Mouse (Mus musculus) fibroblast of lung, adult 2 months (primary cell): ENCODE data around the gene Kbtbd13.
A peak's percentile ranks its signal among the peaks of the same experiment; 100 is the strongest.

Experiments used
- DNase-seq: peaks from one replicate; pipeline ENCODE4 v3.0.0-alpha.2; 2011; ENCODE audit warnings: low read depth

Kbtbd13 gene

DNA sequence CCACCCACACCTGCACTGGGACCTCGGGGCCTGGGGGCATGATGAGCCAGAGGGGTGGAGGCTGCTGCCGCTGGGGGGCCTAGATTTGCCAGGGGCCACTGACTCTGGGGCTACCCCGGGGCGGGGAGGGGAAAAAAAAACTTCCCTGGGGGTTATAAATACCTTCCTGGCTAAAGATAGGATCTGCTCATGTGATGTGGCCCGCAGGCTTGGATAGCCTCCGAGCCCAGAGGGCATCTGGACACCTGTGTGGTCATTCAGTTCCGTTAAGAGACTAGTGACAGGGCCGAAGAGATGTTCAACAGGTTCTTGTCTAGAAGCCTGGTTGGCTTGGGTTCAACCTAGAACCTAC lies at the start of gene Kbtbd13:
Gene Kbtbd13, minus strand, starts transcription at position 40 of the 352 bp plus-strand sequence.
- no peak for DNase-seq

GRCm38 (mm10) chr9:65435671-65436301 lies 44.3 kb upstream of the Kbtbd13 start, which contains the start of gene Mtfmt:
Gene Mtfmt (plus strand): TSS chr9:65435782.
- peak; percentile 73 for DNase-seq

DNA sequence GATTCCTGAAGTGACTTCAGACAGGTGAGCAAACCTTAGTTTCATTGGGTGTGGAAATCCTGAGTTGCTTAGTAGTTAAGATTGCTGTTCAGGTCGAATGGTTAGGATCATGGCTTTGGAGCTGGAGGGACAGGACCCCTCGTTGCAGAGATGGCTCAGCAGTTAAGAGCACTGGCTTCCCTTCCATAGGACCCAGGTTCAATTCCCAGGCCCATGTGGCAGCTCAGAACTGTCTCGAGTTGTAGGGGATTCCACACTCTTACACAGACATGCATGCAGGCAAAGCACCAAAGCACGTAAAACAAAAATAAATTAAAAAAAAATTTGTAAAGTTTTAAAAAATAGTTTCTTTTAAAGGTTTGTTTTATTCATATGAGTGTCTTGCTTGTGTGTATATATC lies 43.8 kb upstream of the Kbtbd13 start:
- DNase-seq, result no peak

- no peak for DNase-seq
These were observed 42.7 kb upstream of the Kbtbd13 start for GRCm38 (mm10) chr9:65434140-65434539.

GRCm38 (mm10) chr9:65432236-65432635 lies 40.8 kb upstream of the Kbtbd13 start:
- peak; percentile 48 for DNase-seq

GRCm38 (mm10) chr9:65430921-65431320 lies 39.5 kb upstream of the Kbtbd13 start:
- no peak for DNase-seq

- no peak for DNase-seq
These were observed 38.9 kb upstream of the Kbtbd13 start for GRCm38 (mm10) chr9:65430401-65430800.

DNA sequence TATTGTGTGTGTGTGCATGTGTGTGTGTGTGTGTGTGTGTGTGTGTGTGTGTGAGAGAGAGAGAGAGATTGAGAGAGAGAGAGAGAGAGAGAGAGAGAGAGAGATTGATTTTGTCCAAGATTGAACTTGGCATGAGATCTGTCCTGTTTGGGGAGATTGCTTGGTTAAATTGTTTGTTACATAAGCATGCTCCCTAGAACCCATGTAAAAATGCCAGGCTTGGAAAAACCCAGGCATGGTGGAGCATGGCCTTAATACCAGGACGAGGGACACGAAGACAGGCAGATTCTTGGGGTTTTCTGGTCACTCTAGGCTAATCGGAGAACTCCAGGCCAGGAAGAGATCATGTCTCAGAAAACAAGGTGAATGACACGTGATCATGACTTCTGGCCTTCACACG lies 36.6 kb upstream of the Kbtbd13 start:
- DNase-seq, result no peak

GRCm38 (mm10) chr9:65427511-65427910 lies 36.1 kb upstream of the Kbtbd13 start:
- DNase-seq, result no peak

- DNase-seq, result no peak
These were observed 32.9 kb upstream of the Kbtbd13 start for GRCm38 (mm10) chr9:65424393-65424792.

- no peak for DNase-seq
These were observed 31.5 kb upstream of the Kbtbd13 start, which contains the start of gene Slc51b for GRCm38 (mm10) chr9:65422760-65423501. Gene Slc51b (minus strand): TSS chr9:65422955.

GRCm38 (mm10) chr9:65419633-65420032 lies 28.2 kb upstream of the Kbtbd13 start:
- DNase-seq, result no peak

DNA sequence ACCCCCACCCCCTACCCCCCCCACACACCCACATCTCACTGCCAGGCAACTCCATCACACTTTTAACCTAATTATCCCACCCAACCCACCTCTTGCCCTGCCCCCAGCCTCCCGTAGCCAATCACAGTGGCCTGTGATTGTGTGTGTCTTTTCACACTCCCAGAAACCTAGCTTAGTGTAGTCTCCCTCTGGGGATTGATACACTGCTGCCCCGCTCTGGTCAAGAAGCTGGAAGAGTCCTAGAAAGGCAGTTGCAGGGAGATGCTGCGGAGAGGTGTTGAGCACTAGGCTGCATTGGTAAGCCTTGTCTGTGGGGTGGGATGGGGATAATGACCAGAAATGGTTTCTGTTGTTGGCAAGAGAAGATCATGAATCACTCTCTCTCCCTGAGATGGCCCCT lies 26.3 kb upstream of the Kbtbd13 start:
- DNase-seq, result no peak

DNA sequence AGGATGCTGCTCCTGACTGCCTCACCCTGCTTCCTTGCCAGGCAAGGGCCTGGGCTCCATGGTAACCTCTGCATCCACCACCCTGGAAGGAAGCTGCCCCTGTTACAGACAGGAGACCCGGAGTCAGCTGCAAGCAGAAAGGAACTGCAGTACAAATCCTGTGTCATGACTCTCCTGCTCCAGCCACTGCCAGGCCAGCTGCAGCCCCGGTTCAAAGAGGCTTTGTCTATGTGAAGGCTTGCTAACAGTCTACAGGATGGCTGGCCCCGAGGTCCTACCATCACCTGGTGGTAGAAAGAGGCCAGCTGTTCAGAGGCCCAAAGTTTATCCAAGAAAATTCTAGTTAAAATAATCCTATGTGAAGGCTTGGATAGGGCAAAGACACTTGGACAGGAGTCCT lies 19.9 kb upstream of the Kbtbd13 start:
- DNase-seq, result no peak

DNA sequence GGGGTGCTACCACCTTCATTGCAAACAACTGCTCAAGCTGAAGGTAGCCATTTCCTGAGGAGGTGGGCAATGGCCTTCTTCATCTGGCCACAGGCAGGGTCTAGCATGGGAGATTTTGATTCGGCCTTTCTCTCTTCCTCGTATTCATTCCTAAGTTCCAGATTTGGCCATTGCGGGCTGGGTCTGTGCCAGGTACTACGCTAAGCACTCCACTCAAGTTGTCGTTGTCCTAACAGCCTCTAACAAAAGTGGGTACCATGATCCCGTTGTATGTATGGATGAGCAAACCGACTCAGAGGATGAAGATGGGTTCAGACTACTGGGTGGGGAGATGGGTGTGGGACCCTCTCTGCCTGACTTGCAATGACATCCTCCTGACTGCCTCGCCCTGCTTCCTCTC lies 18.9 kb upstream of the Kbtbd13 start:
- DNase-seq, result no peak

- peak; percentile 49 for DNase-seq
These were observed 17.4 kb upstream of the Kbtbd13 start for GRCm38 (mm10) chr9:65408871-65409295.

- no peak for DNase-seq
These were observed 16.4 kb upstream of the Kbtbd13 start for GRCm38 (mm10) chr9:65407861-65408260.

- DNase-seq, result no peak
These were observed 15.9 kb upstream of the Kbtbd13 start for GRCm38 (mm10) chr9:65407327-65407726.

DNA sequence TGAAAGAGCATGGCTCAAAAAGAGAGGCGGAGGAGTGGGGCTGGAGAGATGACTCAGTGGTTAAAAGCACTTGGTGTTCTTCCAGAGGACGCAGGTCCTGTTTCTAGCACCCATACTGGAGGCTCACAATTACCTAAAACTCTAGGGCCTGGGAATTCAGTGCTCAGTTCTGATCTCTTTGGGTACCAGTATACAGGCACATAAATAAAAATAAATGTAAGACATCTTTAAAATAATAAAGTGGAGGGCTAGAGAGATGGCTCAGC lies 13.7 kb upstream of the Kbtbd13 start:
- DNase-seq, result no peak

- peak; percentile 34 for DNase-seq
These were observed 13.1 kb upstream of the Kbtbd13 start for GRCm38 (mm10) chr9:65404331-65405183.

DNA sequence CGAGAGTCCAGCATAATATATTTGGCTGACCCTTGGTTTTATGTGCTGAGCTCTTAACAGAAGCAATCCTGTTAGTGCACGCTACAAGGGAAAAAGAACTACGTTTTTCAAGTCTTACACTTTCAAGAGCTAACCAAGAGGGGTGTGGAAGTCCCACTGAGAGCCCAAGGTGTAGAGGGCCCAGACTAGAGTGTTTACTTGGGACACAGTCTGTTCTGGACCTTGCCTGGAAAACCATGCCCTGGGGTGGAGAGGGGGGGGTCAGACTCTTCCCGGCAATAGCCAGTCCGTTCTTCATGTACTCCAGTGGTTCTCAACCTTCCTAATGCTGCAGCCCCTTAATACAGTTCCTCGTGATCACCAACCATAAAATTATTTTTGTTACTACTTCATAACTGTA lies 8.5 kb upstream of the Kbtbd13 start:
- no peak for DNase-seq

GRCm38 (mm10) chr9:65398279-65398678 lies 6.8 kb upstream of the Kbtbd13 start, which contains the start of gene Rasl12:
Gene Rasl12 (plus strand): TSS chr9:65398506.
- DNase-seq, result no peak

GRCm38 (mm10) chr9:65394360-65394759 lies 2.9 kb upstream of the Kbtbd13 start:
- no peak for DNase-seq
